Mouse (Mus musculus): ENCODE results near the gene Prdx3.
A peak's percentile ranks its signal among the peaks of the same experiment; 100 is the strongest.
"Not testable (repeated sequence)": the region's sequence is repeated elsewhere in the genome, so short reads cannot be mapped to it uniquely, and the experiment has no call there.

Gene Prdx3

GRCm38 (mm10) chr19:60874064-60874694 is at the start of gene Prdx3:
Gene Prdx3, minus strand, starts transcription at chr19:60874556.
- DNase-seq, result peak; percentile 97

DNA sequence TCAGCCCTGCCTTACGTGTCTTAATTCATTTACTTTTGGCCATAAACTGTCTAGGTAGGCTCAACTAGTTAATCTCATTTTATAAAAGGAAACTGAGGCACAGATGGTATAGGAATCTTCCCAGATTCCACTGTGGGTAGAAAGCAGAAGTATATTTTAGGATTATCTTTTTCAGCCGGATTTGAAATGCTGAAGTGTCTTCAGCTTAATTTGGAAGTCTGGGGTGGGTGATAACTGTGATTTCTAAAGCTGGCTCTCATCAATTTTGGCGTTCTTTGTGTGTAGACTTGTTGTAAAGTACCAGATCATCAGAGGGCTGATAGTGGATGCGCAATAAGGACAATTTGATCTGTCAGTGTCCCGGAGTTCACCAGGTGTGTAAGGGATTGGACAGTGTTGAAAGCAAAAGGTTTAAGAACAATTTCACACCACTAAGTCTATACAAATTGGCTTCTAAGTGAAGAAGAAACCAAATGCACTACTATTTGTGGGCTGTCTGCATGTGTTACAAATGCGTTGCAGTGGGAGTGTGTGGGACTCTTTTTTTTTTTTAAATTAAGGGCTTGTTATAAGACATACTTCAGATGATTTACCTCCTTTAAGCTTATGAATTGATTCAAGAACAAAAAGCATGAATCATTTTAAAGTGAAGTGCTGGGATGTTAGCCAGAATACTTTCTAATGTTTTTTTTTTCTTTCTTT is 42.7 kb upstream of the Prdx3 start:
- no peak for DNase-seq

GRCm38 (mm10) chr19:60915862-60916261 is 41.5 kb upstream of the Prdx3 start:
- DNase-seq, result no peak

- DNase-seq, result no peak
Observed at GRCm38 (mm10) chr19:60915236-60915635, 40.9 kb upstream of the Prdx3 start.

- DNase-seq, result no peak
Observed at GRCm38 (mm10) chr19:60911653-60912052, 37.3 kb upstream of the Prdx3 start.

DNA sequence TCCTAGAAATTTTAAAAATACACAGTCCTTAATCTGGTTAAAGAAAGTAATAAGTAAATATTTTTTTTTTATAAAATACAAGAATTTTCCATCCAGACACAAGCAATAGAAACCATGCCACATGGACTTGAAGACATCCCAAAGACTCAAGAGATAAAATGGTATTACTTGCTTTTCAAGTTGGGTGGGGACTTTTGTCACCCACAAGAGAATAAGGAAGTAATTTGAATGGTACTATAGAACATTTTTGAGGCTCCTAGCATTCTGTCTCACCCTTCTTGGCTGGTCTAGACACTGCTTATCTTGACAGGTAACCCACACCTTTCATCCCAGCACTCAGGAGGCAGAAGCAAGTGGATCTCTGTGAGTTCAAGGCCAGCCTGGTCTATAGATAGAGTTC is 35.9 kb upstream of the Prdx3 start:
- DNase-seq, result no peak

GRCm38 (mm10) chr19:60905477-60905876 is 31.1 kb upstream of the Prdx3 start:
- DNase-seq, result no peak

GRCm38 (mm10) chr19:60903971-60904370 is 29.6 kb upstream of the Prdx3 start:
- DNase-seq, result no peak

GRCm38 (mm10) chr19:60903139-60903538 is 28.8 kb upstream of the Prdx3 start:
- DNase-seq, result no peak

DNA sequence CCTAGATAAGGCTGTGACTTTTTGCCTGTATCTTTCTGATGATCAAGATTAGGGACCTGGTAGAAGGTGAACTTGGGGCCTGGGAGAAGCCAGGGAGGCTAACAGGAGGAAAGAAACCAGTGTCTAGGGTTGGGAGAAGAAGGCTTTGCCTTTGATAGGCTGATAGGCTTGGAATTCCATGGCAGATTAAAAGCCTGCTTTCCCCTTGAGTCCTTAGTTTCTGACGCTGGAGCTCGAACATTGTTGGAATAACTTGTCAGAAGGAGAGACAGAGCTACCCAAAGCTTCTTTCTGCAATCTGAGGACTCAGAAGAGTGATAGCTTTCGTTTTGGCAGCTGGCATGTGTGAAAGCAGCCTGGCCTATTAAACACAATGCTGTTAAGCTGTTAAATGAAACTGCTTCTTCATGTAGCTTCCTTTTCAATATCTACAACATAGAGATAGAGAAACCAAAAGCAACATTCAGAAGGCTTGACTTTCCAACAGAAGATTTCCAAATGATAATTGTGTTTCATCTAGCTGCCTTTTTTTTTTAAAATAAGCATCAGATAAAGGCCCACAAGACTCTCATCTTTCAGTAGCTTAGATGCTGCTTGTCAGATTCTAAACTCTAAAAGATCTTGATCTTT is 21.0 kb upstream of the Prdx3 start:
- no peak for DNase-seq

GRCm38 (mm10) chr19:60891934-60892547 is 17.7 kb upstream of the Prdx3 start:
- DNase-seq, result peak; percentile 18 to 45

GRCm38 (mm10) chr19:60891123-60891470 is 16.7 kb upstream of the Prdx3 start:
- DNase-seq, result no peak

- DNase-seq, result no peak
Observed at GRCm38 (mm10) chr19:60890391-60891122, 16.2 kb upstream of the Prdx3 start.

DNA sequence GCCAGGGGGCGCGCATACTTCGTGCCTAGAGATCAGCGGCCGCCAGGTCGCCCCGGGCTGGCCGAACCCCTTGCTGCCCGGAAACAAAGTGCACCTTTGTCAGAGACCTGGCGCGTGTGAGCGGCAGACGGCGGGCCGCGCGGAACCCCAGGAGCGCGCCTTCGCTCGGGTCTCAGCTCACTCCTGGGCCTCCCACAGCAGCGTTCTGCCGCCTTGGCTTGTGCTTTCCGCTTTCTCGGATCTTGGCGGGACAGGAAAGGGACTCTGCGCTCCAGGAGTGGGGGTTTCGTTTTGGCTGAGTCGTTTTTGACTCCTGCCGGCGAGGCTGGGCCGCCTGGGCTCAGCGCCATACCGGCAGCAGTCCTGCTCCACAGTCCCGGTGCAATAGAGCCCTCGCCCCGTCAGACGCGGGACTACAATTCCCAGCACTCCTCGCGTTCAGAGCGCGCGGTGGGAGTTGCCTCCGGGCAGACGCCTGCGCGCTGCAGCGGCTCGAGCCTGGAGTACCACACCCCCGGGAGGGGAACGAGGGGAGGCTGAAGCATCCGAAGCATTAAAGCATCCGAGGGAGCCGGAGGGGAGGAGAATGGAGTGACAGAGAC is 15.5 kb upstream of the Prdx3 start, which contains the start of gene Grk5:
Gene Grk5, plus strand, starts transcription at position 36 of the 602 bp plus-strand sequence.
- peak; percentile 94 for DNase-seq

DNA sequence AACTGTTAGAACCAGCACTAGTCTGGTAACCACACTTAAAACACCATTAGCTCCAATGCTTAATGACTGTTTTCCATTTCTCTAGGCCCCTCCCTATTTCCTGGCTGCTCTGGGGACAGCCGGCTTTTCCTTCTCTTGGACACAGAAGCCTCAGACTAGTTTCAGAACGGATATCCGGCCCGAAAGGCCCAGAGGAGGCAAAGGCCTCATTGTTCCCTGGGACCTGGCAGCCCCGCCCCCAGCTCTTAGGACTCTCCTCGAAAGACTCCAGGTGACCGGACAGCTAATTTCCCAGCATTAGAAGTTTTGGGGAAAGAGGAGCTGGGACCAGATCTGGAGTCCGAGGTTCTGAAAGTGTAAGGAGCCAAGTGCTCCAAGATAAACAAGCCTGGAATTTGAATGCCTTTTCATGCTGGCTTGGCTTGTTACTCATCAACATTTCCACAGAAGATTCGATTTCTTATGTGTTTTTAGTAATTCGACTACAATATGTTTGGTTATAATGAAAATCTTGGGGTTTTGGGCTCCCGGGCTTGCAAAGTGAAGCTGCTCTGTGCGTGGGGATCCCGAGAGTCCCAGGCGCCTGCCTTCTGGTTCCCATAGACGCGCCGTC is 14.9 kb upstream of the Prdx3 start:
- DNase-seq, result peak; percentile 20 to 45

GRCm38 (mm10) chr19:60887637-60888036 is 13.3 kb upstream of the Prdx3 start:
- no peak for DNase-seq

- no peak for DNase-seq
Observed at GRCm38 (mm10) chr19:60883129-60883528, 8.8 kb upstream of the Prdx3 start.

DNA sequence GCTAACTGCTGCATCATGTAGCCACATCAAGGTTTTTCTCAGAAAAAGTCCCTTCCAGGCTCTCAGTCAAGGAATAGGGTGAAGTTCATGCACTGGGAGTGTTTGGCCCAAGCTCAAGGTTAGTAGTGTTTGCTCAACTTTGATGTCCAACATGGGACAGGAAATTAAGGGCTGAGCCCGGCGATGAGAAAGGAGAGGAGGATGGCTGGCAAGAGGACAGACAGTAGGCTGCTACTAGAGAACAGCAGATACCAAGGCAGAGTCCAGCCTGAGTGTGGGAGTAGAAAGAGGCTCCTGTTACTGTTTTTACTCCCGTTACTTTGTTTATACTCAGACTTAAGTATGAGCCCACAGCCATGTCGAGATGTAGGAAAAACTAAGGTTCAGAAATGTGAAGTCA is 855 bp downstream of the Prdx3 start:
- DNase-seq, result no peak

DNA sequence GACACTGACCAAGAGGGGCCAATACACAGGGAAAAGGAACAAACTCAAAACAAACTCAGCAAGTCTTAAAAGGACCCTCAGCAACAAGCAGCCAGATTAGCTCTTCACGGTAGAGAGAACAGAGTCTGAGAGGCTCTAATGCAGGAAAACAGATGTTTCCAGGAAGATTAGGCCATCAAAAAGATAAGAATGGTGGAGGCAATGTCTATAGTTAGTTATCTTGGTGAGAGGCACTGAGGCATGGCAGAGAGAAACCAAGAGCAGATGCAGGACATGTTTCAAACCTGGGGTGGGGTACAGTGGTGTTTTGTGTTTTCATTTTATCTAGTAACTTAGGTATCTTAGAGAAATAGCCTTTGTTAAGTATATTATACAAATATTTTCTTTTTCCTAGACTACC is 2.1 kb downstream of the Prdx3 start:
- DNase-seq, result no peak

- DNase-seq, result no peak
Observed at GRCm38 (mm10) chr19:60871366-60871765, 3.0 kb downstream of the Prdx3 start.

GRCm38 (mm10) chr19:60870489-60870888 is 3.9 kb downstream of the Prdx3 start:
- DNase-seq, result no peak

DNA sequence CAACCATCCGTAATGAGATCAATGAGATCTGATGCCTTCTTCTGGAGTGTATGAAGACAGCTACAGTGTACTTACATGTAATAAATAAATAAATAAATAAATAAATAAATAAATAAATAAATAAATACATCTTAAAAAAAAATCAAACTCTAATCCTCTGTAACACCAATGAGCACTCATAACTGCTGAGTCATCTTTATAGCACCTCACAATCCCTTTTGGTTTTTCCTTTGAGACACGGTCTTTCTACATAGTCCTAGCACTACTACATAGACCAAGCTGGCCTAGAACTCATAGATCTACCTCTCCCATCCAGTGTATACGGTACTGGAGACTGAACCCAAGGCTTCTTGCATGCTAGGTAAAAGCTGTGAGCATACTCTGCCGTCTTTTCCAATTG is 8.2 kb downstream of the Prdx3 start:
- not testable (repeated sequence) for DNase-seq
